Mouse (Mus musculus) CH12.LX (cell line): Measurements from ENCODE around the gene Pom121. TPM values are rescaled to one million over a fixed set of nuclear protein-coding genes. Genes with fewer than 3 reads are reported as not detected.
A peak's percentile ranks its signal among the peaks of the same experiment; 100 is the strongest.

Source experiments
- DNase-seq: peaks from one replicate; pipeline ENCODE4 v3.0.0-alpha.2; 2013; ENCODE audit errors: extremely low read depth
- H3K27ac ChIP-seq: 2 replicates; pipeline ENCODE4 v1.5.1; 2012; ENCODE audit warnings: low read depth, mild to moderate bottlenecking, control low read depth, moderate library complexity; ENCODE audit not compliant: insufficient read depth
- H3K27me3 ChIP-seq: replicated peaks from 2 replicates; pipeline ENCODE3; 2012; ENCODE audit warnings: inconsistent platforms
- H3K36me3 ChIP-seq, 2 experiments: replicated peaks in 1 of 2; 2 replicates each; pipeline versions ENCODE3 to v1.6.1; 2012; ENCODE audit warnings: inconsistent platforms in 1 of 2, low read length in 1 of 2, mild to moderate bottlenecking in 1 of 2, mixed read lengths in 1 of 2, moderate library complexity in 1 of 2; ENCODE audit not compliant: control insufficient read depth in 1 of 2, insufficient read depth in 1 of 2
- H3K4me1 ChIP-seq, 2 experiments: 2 replicates each; pipeline ENCODE4 v1.6.1; 2012; ENCODE audit warnings: inconsistent platforms in 1 of 2, moderate library complexity in 1 of 2; ENCODE audit not compliant: insufficient read depth in 2 of 2, control insufficient read depth in 1 of 2
- H3K4me2 ChIP-seq: 2 replicates; pipeline ENCODE4 v1.6.1; 2012; ENCODE audit warnings: low read depth, mild to moderate bottlenecking, control low read depth; ENCODE audit not compliant: poor library complexity, insufficient read depth, severe bottlenecking
- H3K4me3 ChIP-seq, 3 experiments: fragments of 150-350 bp in 1 of 3; sonication (generic) in 1 of 3; replicated peaks in 1 of 3; 2 replicates each; pipeline versions ENCODE3 to v1.5.1; 2011 to 2012; ENCODE audit warnings: low read depth in 2 of 3, low read length in 2 of 3, mild to moderate bottlenecking in 2 of 3, moderate library complexity in 2 of 3, control low read depth in 1 of 3, improper control_type of control experiment in 1 of 3, inconsistent platforms in 1 of 3, mixed read lengths in 1 of 3; ENCODE audit not compliant: poor library complexity in 1 of 3
- H3K79me2 ChIP-seq: replicated peaks from 2 replicates; pipeline ENCODE4 v1.6.1; 2012; ENCODE audit warnings: mild to moderate bottlenecking, moderate library complexity; ENCODE audit not compliant: control insufficient read depth, poor library complexity, insufficient read depth, severe bottlenecking; ENCODE audit errors: extremely low read depth
- H3K9ac ChIP-seq: 2 replicates; pipeline ENCODE4 v1.6.1; 2012; ENCODE audit warnings: low read depth, mild to moderate bottlenecking, control low read depth, moderate library complexity; ENCODE audit not compliant: insufficient read depth
- H3K9me3 ChIP-seq: replicated peaks from 2 replicates; pipeline ENCODE3; 2012; ENCODE audit warnings: low read length, inconsistent platforms, mixed read lengths
- BHLHE40 ChIP-seq: IDR thresholded peaks from 2 replicates; pipeline ENCODE4 v1.6.1; 2011; ENCODE audit warnings: mild to moderate bottlenecking, low read depth, low read length, improper control_type of control experiment
- CHD1 ChIP-seq: IDR thresholded peaks from 2 replicates; pipeline ENCODE4 v1.6.1; 2012; ENCODE audit warnings: low read depth, low read length, improper control_type of control experiment, inconsistent platforms
- CHD2 ChIP-seq: IDR thresholded peaks from 2 replicates; pipeline ENCODE4 v1.6.1; 2011; ENCODE audit warnings: low read length, improper control_type of control experiment
- CTCF ChIP-seq, 2 experiments: IDR thresholded peaks in 1 of 2; conservative IDR thresholded peaks in 1 of 2; 2 replicates each; pipeline ENCODE4 v1.5.1; 2011 to 2012; ENCODE audit warnings: low read depth in 2 of 2, low read length in 2 of 2, improper control_type of control experiment in 1 of 2, inconsistent platforms in 1 of 2, mild to moderate bottlenecking in 1 of 2, moderate library complexity in 1 of 2
- E2F4 ChIP-seq: IDR thresholded peaks from 2 replicates; pipeline ENCODE4 v1.6.1; 2011; ENCODE audit warnings: low read depth, low read length, improper control_type of control experiment; ENCODE audit not compliant: insufficient replicate concordance
- ELF1 ChIP-seq: IDR thresholded peaks from 2 replicates; pipeline ENCODE4 v1.6.1; 2014; ENCODE audit warnings: low read depth, mild to moderate bottlenecking, inconsistent platforms, low read length, improper control_type of control experiment
- EP300 ChIP-seq: IDR thresholded peaks from 2 replicates; pipeline ENCODE4 v1.6.1; 2011; ENCODE audit warnings: low read length, improper control_type of control experiment
- ETS1 ChIP-seq: conservative IDR thresholded peaks from 2 replicates; pipeline ENCODE4 v1.6.1; 2012; ENCODE audit warnings: low read depth, mild to moderate bottlenecking, inconsistent platforms, low read length, improper control_type of control experiment, moderate library complexity
- GABPA ChIP-seq: IDR thresholded peaks from 2 replicates; pipeline ENCODE4 v1.6.1; 2012; ENCODE audit warnings: low read depth, low read length, improper control_type of control experiment, inconsistent platforms; ENCODE audit not compliant: insufficient replicate concordance
- HCFC1 ChIP-seq: IDR thresholded peaks from 2 replicates; pipeline ENCODE4 v1.6.1; 2012; ENCODE audit warnings: low read depth, mild to moderate bottlenecking, inconsistent platforms, low read length, improper control_type of control experiment
- IRF4 ChIP-seq: IDR thresholded peaks from 2 replicates; pipeline ENCODE4 v1.6.1; 2014; ENCODE audit warnings: low read depth, mild to moderate bottlenecking, inconsistent platforms, low read length, improper control_type of control experiment
- JUN ChIP-seq: IDR thresholded peaks from 2 replicates; pipeline ENCODE4 v1.6.1; 2011; ENCODE audit warnings: low read depth, mild to moderate bottlenecking, low read length, improper control_type of control experiment, moderate library complexity; ENCODE audit not compliant: insufficient read depth
- JUND ChIP-seq: conservative IDR thresholded peaks from 2 replicates; pipeline ENCODE4 v1.6.1; 2011; ENCODE audit warnings: low read depth, low read length, improper control_type of control experiment
- KAT2A ChIP-seq: IDR thresholded peaks from 2 replicates; pipeline ENCODE4 v1.6.1; 2012; ENCODE audit warnings: low read length, improper control_type of control experiment, inconsistent platforms; ENCODE audit not compliant: insufficient replicate concordance
- MAFK ChIP-seq: IDR thresholded peaks from 2 replicates; pipeline ENCODE4 v1.6.1; 2011; ENCODE audit warnings: low read length, improper control_type of control experiment; ENCODE audit not compliant: insufficient replicate concordance
- MAX ChIP-seq: IDR thresholded peaks from 2 replicates; pipeline ENCODE4 v1.6.1; 2011; ENCODE audit warnings: low read length, improper control_type of control experiment
- MAZ ChIP-seq: IDR thresholded peaks from 2 replicates; pipeline ENCODE4 v1.6.1; 2012; ENCODE audit warnings: low read depth, mild to moderate bottlenecking, inconsistent platforms, low read length, improper control_type of control experiment, moderate library complexity
- MEF2A ChIP-seq: IDR thresholded peaks from 2 replicates; pipeline ENCODE4 v1.6.1; 2014; ENCODE audit warnings: low read depth, mild to moderate bottlenecking, inconsistent platforms, low read length, improper control_type of control experiment, borderline replicate concordance
- MXI1 ChIP-seq: IDR thresholded peaks from 2 replicates; pipeline ENCODE4 v1.6.1; 2011; ENCODE audit warnings: mild to moderate bottlenecking, low read depth, low read length, improper control_type of control experiment
- MYC ChIP-seq: IDR thresholded peaks from 2 replicates; pipeline ENCODE4 v1.6.1; 2011; ENCODE audit warnings: low read depth, mild to moderate bottlenecking, improper control_type of control experiment, low read length
- NELFE ChIP-seq: IDR thresholded peaks from 2 replicates; pipeline ENCODE4 v1.6.1; 2011; ENCODE audit warnings: low read depth, low read length, improper control_type of control experiment
- NRF1 ChIP-seq: IDR thresholded peaks from 2 replicates; pipeline ENCODE4 v1.6.1; 2014; ENCODE audit warnings: low read depth, mild to moderate bottlenecking, inconsistent platforms, low read length, improper control_type of control experiment, moderate library complexity
- PAX5 ChIP-seq: IDR thresholded peaks from 2 replicates; pipeline ENCODE4 v1.6.1; 2012; ENCODE audit warnings: low read length, inconsistent platforms, mixed read lengths
- POLR2A ChIP-seq: IDR thresholded peaks from 2 replicates; pipeline ENCODE4 v1.6.1; 2011; ENCODE audit warnings: low read depth, mild to moderate bottlenecking, improper control_type of control experiment, low read length
- POLR2AphosphoS2 ChIP-seq: IDR thresholded peaks from 2 replicates; pipeline ENCODE4 v1.6.1; 2011; ENCODE audit warnings: low read depth, low read length, improper control_type of control experiment
- RAD21 ChIP-seq: IDR thresholded peaks from 2 replicates; pipeline ENCODE4 v1.6.1; 2011; ENCODE audit warnings: low read depth, mild to moderate bottlenecking, low read length, improper control_type of control experiment, moderate library complexity
- RCOR1 ChIP-seq: conservative IDR thresholded peaks from 2 replicates; pipeline ENCODE4 v1.6.1; 2012; ENCODE audit warnings: low read depth, mild to moderate bottlenecking, inconsistent platforms, low read length, improper control_type of control experiment
- SIN3A ChIP-seq: IDR thresholded peaks from 2 replicates; pipeline ENCODE4 v1.6.1; 2012; ENCODE audit warnings: low read length, improper control_type of control experiment, inconsistent platforms
- SMC3 ChIP-seq: IDR thresholded peaks from 2 replicates; pipeline ENCODE4 v1.6.1; 2011; ENCODE audit warnings: low read depth, low read length, improper control_type of control experiment
- TBP ChIP-seq: conservative IDR thresholded peaks from 2 replicates; pipeline ENCODE4 v1.6.1; 2011; ENCODE audit warnings: low read depth, low read length, improper control_type of control experiment
- TCF12 ChIP-seq: IDR thresholded peaks from 2 replicates; pipeline ENCODE4 v1.6.1; 2014; ENCODE audit warnings: low read depth, mild to moderate bottlenecking, inconsistent platforms, low read length, improper control_type of control experiment
- UBTF ChIP-seq: IDR thresholded peaks from 2 replicates; pipeline ENCODE4 v1.6.1; 2012; ENCODE audit warnings: low read depth, mild to moderate bottlenecking, inconsistent platforms, low read length, improper control_type of control experiment, moderate library complexity
- USF1 ChIP-seq: IDR thresholded peaks from 2 replicates; pipeline ENCODE4 v1.6.1; 2014; ENCODE audit warnings: low read depth, mild to moderate bottlenecking, inconsistent platforms, low read length, improper control_type of control experiment
- USF2 ChIP-seq: conservative IDR thresholded peaks from 2 replicates; pipeline ENCODE4 v1.6.1; 2011; ENCODE audit warnings: low read depth, low read length, improper control_type of control experiment
- ZC3H11A ChIP-seq: IDR thresholded peaks from 2 replicates; pipeline ENCODE4 v1.6.1; 2012; ENCODE audit warnings: low read depth, mild to moderate bottlenecking, inconsistent platforms, low read length, improper control_type of control experiment
- ZKSCAN1 ChIP-seq: IDR thresholded peaks from 2 replicates; pipeline ENCODE4 v1.6.1; 2012; ENCODE audit warnings: low read depth, inconsistent platforms, low read length, improper control_type of control experiment, borderline replicate concordance
- ZMIZ1 ChIP-seq: IDR thresholded peaks from 2 replicates; pipeline ENCODE4 v1.6.1; 2012; ENCODE audit warnings: low read depth, mild to moderate bottlenecking, inconsistent platforms, low read length, improper control_type of control experiment
- ZNF384 ChIP-seq: IDR thresholded peaks from 2 replicates; pipeline ENCODE4 v1.6.1; 2012; ENCODE audit warnings: low read depth, low read length, improper control_type of control experiment, inconsistent platforms
- dilution Hi-C: fragments of 300-500 bp; cut with MboI; formaldehyde crosslinking; loops from 2 replicates; pipeline ENCODE4 v1.14.3; 2020; ENCODE audit warnings: low sequenced_read_pairs; ENCODE audit not compliant: extremely low pct_unique_long_range_greater_than_20kb, extremely low pct_ligation_motif_present
- in situ Hi-C: fragments of 300-500 bp; cut with MboI; formaldehyde crosslinking; loops from 3 replicates; pipeline ENCODE4 v1.14.3; 2019; ENCODE audit warnings: low sequenced_read_pairs, low pct_ligation_motif_present, low pct_unique_long_range_greater_than_20kb, mixed read lengths
- polyA plus RNA-seq: library from polyadenylated mRNA; unstranded; fragments of >175 nt; gene quantifications from 2 replicates; pipeline ENCODE4 v1.2.1, GENCODE M21; 2012; ENCODE audit warnings: low read depth; ENCODE audit not compliant: insufficient read length
- total RNA-seq, 2 experiments: library from RNA; depleted of rRNA; stranded (reverse); fragments of 300-350 nt in 1 of 2; fragments of >200 nt in 1 of 2; gene quantifications; 2 replicates each; pipeline ENCODE4 v1.2.3; 2012 to 2014

The Pom121 gene
- total and polyA plus RNA-seq, 3 experiments: 3.4 to 54.0 (median 10.4) TPM

GRCm38 (mm10) chr5:135395826-135396225, 1.5 kb upstream of the Pom121 start:
- Histone ChIP-seq H3K9ac (no peak overlapping the region), H3K36me3 (peaks cover 15% of the 10 kb centered on the region in 2 experiments), H3K79me2 (peaks cover 28% of the 10 kb centered on the region), H3K27ac (no peak overlapping the region), H3K27me3 (peaks cover 5% of the 10 kb centered on the region), H3K4me2 (no peak overlapping the region), H3K9me3 (no peaks in the 10 kb centered on the region), H3K4me3 (no peak overlapping the region), H3K4me1 (peaks cover 0 to 21% of the 10 kb centered on the region in 2 experiments; a peak in 3 of 4 replicates)
- no peak for TF ChIP-seq BHLHE40
- TF ChIP-seq USF1: no peak
- no peak for TF ChIP-seq IRF4
- no peak for TF ChIP-seq GABPA
- no peak for TF ChIP-seq EP300
- no peak for TF ChIP-seq ZMIZ1
- TF ChIP-seq KAT2A: no peak
- TF ChIP-seq JUN: no peak
- 0 out of 2 replicates have a peak, but pooled peaks have one; percentile 17 for TF ChIP-seq HCFC1
- 0 out of 2 replicates have a peak, but pooled peaks have one; percentile 34 for TF ChIP-seq SIN3A
- no peak for TF ChIP-seq MAZ
- TF ChIP-seq POLR2A: no peak
- 0 out of 2 replicates have a peak, but pooled peaks have one; percentile 21 for TF ChIP-seq E2F4
- TF ChIP-seq TBP: no peak
- no peak for TF ChIP-seq MXI1
- TF ChIP-seq ZKSCAN1: no peak
- TF ChIP-seq SMC3: peak; percentile 51
- no peak for TF ChIP-seq USF2
- TF ChIP-seq MEF2A: no peak
- no peak for TF ChIP-seq MAFK
- TF ChIP-seq RAD21: peak; percentile 59
- no peak for TF ChIP-seq CHD1
- TF ChIP-seq TCF12: no peak
- no peak for TF ChIP-seq RCOR1
- TF ChIP-seq JUND: 0 out of 2 replicates have a peak, but pooled peaks have one; percentile 15
- no peak for TF ChIP-seq CHD2
- TF ChIP-seq MYC: no peak; the same call in 1 of the 2 replicates
- no peak for TF ChIP-seq MAX
- TF ChIP-seq ZNF384: no peak
- TF ChIP-seq CTCF (conservative IDR thresholded peaks at IDR 0.05 in 1 of 2, IDR thresholded peaks at IDR 0.05 in 1 of 2; ENCODE audit: low read depth in 2 of 2, low read length in 2 of 2): peak; percentile 80 to 84
- no peak for TF ChIP-seq POLR2AphosphoS2
- no peak for TF ChIP-seq PAX5
- TF ChIP-seq ETS1: no peak
- TF ChIP-seq ZC3H11A: no peak
- no peak for TF ChIP-seq NRF1
- no peak for TF ChIP-seq UBTF
- 0 out of 2 replicates have a peak, but pooled peaks have one; percentile 39 for TF ChIP-seq NELFE
- no peak for TF ChIP-seq ELF1
- dilution Hi-C loops: no loop called here
- in situ Hi-C loops: no loop called here
- peak; percentile 75 for DNase-seq
